Mouse (Mus musculus) left cerebral cortex, postnatal 36 days (tissue): ENCODE data around the gene Usp36. TPM values are rescaled to one million over a fixed set of nuclear protein-coding genes. Genes with fewer than 3 reads are reported as not detected.

Experiments used
- DNase-seq, 2 experiments: peaks; one replicate each; pipeline ENCODE4 v3.0.0; 2021 to 2022; ENCODE audit warnings: low spot score in 2 of 2, mixed read lengths in 1 of 2
- intact Hi-C: fragments of 180-260 bp; cut with DNase I; formaldehyde crosslinking; loops from one replicate; pipeline ENCODE4 v1.15.1; 2025
- total RNA-seq, 2 experiments: library from RNA; stranded (reverse); gene quantifications; 2 replicates each; pipeline ENCODE4 v1.2.3; 2021

The Usp36 gene
- total RNA-seq, 2 experiments from 2014 or later = 26.8 to 32.2 TPM

DNA sequence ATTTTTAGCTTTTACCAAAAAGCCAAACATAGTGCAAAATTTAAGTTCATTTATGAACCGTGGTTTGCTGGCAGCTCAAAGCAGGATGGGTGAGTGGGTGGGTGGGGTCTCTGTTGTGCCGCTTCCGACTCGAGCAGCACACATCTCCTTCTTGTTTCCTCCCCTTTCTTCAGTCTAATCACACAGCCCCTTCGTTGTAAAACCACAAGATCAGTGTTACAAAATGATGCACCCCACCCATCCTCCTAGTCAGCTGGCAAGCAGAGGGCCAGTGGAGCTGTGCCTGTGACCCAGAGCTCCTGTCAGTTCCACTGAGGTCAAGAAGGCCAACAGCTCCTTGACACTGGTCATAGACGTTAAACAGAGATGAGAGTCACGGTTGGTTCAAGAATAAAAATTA lies 62.4 kb downstream of the Usp36 start:
- DNase-seq = no peak
- intact Hi-C loops = loop anchor here (10.0 kb wide), 1 partner anchor 353 kb away; the partner anchor contains the start of gene Tha1

DNA sequence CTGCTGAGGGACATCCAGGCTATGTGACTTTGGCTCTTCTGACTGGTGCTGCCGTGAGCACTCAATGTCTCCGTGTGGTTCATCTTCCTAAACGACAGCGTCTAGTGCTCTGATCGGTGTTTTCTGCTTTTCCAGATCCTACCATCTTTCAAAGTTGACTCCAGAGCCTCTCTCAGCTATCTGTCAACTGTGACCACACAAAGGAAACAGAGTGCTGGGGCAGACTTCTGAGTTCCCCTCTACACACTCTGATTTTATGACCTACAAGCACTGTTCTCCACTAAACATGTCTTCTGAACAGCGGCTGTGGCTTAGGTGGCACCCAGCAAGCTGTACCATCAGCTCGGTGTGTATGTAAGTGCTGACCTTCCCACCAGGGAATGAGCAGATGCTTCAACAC lies 63.2 kb downstream of the Usp36 start:
- intact Hi-C loops = loop anchor here (10.0 kb wide), 1 partner anchor 352 kb away; the partner anchor contains the start of gene Tha1
- no peak for DNase-seq

DNA sequence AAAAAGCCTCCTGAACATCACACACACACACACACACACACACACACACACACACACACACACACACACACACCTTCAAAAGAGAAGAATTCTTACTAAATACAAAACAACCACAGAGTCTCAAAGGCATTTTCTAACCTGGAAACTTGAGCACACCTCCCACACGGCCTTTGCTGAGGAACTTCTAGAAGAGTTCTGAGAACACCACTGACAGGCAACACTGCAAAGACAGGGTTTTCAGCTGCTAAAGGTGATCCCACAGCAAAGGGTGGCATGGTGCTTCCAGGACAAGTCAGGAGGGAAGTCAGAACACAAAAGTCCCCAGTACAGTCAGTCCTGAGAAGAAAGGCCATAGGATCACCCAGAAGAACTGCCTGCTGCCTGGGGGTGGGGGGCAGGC lies 64.2 kb downstream of the Usp36 start:
- intact Hi-C loops = loop anchor here (10.0 kb wide), 1 partner anchor 351 kb away; the partner anchor contains the start of gene Tha1
- DNase-seq = no peak

DNA sequence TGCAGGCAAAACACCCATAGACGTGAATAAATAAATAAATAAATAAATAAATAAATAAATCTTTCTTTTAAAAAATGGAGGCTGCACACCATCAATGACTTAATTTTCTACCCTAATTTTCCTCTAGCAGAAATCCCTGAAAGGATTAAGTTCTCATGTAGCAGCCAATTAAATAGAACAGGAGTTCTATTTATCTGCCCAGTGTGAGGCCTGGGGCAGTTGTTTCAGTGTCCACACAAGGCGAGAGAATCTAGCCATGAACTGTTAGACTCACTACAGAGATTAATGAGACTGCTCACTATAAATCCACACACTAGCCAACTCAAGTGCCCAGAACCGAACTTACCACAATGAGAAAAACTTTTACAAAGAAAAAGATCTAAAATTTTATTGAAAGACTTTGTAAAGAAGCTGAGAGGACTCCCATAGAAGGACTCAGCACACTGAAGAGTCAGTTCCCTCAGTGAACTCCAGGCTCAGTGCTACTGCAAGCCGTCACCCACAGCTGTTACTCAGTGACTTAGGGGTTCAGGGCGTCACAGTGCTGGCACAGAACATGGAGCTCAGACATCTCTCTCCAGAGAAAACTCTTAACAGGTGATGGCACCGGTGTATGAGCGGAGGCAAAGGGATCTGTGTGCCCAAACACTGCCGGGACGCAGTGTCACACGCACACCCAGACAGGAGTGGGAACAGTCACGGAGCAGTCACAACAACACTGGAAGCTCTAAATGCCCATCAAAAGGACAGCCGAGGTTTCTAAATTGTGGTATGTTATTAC lies 64.8 kb downstream of the Usp36 start:
- intact Hi-C loops = loop anchor here (10.0 kb wide), 1 partner anchor 350 kb away; the partner anchor contains the start of gene Tha1
- no peak for DNase-seq

DNA sequence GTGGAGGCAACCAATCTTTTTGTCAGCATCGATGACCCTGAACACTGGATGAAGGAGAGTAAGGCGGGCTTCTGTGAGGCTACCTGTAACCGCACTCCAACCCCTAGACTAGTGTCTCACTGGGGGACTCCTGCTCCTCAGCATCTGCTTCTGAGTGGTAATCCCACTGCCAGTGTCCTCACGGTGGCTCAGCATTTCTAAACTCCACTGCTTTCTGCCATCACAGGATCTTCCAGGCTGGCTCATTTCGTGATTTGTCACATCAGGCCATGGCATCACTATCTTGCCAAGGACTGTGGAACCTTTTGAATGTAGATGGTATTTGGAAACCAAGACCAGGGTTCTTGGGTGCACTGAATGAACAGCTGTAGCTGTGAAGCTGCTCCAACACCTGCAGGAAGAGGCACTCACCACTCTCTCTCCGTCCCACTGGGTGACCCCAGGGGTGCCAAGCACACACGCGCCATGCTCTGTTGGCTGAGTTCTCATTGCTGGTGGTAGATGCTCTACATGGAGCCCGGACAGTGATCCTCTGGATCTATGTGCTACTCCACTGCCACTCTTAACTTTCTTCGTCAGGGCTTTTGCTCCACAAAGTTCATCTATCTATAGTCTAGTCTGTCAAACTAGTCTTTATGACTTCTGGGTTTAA lies 66.5 kb downstream of the Usp36 start:
- intact Hi-C loops = loop anchor here (10.0 kb wide), 1 partner anchor 349 kb away; the partner anchor contains the start of gene Tha1
- no peak for DNase-seq

DNA sequence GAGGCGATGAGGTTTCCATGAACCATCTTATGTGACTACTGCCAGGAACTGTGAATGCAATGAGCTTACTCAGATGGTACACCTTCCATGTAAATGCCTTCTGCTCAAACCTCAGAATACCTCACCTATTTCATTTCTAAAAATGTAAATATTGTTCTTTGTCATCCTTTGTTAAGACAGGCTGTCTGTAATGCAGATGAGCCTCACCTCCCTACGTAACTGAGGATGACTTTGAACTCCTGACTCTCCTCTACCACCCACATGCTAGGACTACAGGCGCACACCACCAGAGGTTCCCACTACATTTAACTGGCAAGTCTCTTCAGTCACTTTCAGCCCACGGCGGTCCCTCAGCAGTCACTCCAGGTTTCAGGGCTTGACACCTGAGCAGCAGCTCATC lies 67.1 kb downstream of the Usp36 start:
- intact Hi-C loops = loop anchor here (10.0 kb wide), 1 partner anchor 348 kb away; the partner anchor contains the start of gene Tha1

DNA sequence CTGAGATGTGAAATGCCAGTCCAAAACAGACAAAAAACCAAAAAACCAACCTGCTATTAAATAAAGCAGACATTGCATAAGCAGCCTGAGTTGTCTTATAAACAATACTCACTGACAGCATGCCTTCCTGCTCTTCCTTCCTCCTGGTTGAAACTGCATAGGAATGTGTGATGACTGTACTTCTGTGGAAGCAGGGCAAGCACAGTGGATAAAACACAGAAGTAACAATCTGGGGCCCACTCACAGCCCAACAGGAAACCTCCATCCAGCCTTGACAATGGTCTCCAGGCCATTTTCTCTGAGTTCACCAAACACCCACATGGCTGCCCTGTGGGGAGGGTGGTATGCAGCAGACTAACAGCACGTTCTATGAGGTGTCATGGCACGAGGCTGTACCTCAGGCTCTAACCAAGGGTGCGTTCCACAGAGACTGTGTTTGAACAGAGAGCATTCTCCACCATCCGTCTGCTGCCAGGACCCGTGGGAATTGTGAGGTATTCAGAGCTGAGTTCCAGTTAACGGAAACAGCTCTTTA lies 67.6 kb downstream of the Usp36 start:
- intact Hi-C loops = loop anchor here (10.0 kb wide), 1 partner anchor 348 kb away; the partner anchor contains the start of gene Tha1
- no peak for DNase-seq

More for the DNA sequence above, 67.1 kb downstream of the Usp36 start:
- DNase-seq = no peak

DNA sequence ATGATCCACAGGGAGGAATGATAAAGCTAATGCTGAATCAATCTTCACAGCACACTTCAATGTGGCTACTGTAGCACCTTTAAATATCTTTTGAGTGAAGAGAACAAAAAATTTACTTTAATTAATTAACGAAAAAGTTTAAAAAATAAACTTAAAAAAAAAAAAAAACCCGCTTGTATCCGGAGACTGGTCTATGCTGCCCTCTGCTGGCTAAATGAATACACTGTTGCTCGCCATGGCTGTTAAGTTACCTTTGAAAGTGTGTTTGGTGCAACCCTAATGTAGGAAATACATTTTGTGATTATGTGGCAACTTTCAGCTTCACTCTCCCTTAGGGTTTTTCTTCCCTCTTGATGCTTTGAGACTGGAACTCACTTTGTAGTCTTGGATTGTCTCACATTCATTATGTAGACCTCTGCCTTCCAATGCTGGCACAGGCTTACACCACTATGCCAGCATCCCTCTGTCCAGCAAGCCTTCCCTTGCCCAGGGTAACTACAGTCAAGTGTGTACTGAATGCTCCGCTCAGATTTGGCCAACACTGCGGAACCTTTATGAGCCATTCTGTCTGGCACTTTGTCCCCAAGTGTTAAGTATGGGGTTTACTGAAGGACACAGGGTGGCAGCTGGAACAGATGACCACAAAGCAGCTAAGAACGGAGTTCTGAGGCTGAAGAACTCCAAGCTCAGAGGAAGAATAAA lies 69.3 kb downstream of the Usp36 start:
- intact Hi-C loops = loop anchor here (2.0 to 10.0 kb wide), 3 partner anchors 116 to 346 kb away; partner anchors contain the start of gene Tha1
- DNase-seq = peak; percentile 33 to 53

DNA sequence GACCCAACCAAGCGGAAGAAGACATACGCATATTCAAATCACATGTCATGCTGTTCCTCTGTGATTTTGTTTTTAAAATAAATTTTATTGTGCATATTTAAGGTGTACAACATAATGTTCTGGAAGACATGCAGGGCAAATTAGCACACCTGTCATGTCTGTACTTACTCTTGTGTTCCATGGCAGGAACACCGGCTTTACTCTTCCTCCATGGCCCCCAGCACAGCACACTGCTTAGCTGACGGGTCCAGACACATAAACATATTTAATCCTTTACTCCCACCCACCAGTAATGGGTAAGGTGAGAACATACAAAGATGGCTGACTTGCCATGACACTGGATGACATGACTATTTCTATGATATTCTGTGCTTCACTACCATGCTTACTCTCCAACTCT lies 71.0 kb downstream of the Usp36 start:
- intact Hi-C loops = loop anchor here (5.0 kb wide), 1 partner anchor 37 kb away; no protein-coding TSS in a partner anchor

DNA sequence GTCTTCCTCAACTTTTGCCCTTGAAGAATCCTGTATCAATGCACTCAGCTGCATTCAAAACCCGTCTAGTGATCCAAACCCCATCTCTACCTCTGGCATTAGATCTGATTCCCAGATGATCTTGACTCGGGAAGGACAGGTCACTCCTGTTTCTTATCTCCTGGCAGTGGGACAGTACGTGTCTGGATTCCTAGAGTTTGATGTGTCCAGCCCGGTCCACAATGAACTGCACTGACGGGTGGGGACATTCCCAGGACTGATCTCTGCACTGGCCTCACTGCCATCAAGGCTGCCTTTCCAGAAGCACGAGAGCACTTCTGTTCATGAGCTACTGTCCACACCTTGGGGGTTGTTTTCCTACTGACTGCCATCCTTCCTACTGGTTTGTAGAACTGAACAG lies 73.6 kb downstream of the Usp36 start:
- DNase-seq = no peak
- intact Hi-C loops = loop anchor here (5.0 kb wide), 1 partner anchor 34 kb away; no protein-coding TSS in a partner anchor

More for the DNA sequence above, 71.0 kb downstream of the Usp36 start:
- no peak for DNase-seq

DNA sequence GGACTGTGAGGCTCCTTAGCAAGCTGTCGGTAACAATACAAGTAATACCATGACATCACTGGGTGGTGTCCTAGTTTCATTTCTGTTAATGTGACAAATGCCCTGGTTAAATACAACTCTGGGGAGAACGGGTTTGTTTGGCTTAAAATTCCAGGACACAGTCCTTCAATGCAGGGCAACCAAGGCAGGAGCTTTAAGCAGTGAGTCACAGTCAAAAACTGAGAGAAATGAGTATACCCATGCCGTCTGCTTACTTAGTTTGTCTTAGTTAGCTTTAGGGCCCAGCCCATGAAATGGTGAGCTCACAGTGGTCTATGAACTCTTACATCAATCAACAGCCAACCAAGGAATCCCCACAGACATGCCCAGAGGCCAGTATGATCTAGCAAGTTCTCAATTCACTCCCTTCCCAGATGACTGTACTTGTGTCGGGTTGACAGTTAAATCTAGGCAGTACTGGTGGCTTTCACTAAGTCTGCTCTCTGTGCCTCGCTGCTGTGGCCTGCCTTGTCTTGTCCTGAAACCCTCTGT lies 74.1 kb downstream of the Usp36 start:
- intact Hi-C loops = loop anchor here (5.0 kb wide), 1 partner anchor 34 kb away; no protein-coding TSS in a partner anchor
- DNase-seq = no peak

DNA sequence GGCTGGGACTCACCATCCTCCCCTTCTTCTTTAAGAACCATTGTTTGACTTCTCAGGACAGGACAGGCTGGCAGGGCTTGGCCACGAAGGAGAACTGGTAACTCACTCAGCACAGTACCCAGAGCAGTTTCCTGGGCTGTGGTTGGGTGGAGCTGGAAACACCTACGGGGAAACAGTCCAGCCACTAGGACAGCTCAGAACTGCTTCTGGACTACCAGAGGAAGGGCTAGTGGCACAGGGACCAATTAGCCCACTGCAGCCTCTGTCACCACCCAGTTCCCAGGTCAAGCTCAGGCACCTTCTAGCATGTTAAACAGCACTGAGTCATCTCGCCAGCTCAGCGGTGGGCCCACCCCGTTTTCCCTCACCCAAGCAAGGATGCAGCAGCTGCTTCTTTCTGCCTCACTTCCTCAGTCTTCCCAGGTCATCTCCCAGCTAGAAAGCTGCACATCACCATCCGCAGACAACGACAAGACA lies 77.4 kb downstream of the Usp36 start:
- peak in 1 of 2 experiments; percentile 31 for DNase-seq
- intact Hi-C loops = no loop called here

DNA sequence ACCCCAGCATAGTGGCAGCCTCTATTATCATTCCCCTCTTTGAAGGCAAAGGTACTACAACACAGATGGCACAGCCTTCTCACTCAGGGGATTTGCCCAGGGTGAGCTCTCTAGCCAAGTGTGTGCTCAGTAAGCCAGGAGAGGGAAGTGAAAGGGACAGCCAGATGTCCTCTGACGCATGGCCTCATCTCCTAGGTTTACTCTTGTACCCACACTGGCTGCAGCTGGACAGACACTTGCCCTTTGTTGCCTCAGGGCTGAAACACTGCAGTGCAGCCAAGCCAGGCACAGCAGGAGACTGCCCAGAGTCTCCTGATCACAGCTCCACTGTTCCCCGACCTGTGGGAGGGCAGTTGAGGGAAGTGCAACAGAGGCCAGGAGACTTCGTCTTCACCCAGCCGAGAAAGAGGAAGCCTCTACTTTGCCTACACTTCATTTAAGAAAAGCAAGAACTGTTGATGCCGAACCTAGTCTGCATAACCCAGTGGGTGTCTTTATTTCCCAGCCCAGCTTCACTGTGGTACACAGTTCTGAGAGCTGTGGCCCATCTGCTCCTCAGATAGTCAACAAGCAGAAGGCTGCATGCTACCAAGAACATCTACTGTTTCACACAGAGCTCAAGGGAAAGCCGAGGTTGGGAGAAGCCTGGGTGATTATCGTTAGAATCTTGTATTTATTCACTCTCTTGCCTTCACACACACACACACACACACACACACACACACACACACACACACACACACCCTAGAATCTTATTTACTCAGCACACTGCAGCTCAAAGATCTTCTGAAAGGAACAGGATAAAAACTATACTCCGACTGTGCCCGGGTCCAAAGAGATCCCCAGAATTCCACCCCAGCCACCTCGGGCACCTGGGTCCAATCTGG lies 78.1 kb downstream of the Usp36 start:
- peak in 1 of 2 experiments; percentile 60 for DNase-seq
- intact Hi-C loops = no loop called here

DNA sequence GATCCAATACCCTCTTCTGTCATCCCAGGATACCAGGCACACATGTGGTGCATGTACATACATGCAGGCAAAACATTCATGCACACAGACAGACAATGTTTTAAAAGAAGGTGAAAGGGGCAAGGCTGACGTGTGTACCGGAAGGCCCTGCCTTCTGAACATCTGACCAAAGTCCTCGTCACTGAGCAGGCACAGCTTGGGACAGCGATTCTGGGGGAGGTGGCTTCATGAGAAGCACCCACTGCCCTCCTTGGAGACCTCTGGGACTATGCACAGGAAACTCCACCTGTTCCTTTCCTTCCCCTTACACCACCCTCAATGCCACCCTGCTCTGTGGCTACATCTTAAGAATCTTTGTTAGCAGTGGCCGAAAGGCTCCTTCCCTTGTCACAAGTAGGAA lies 79.1 kb downstream of the Usp36 start:
- intact Hi-C loops = no loop called here
- DNase-seq = no peak

DNA sequence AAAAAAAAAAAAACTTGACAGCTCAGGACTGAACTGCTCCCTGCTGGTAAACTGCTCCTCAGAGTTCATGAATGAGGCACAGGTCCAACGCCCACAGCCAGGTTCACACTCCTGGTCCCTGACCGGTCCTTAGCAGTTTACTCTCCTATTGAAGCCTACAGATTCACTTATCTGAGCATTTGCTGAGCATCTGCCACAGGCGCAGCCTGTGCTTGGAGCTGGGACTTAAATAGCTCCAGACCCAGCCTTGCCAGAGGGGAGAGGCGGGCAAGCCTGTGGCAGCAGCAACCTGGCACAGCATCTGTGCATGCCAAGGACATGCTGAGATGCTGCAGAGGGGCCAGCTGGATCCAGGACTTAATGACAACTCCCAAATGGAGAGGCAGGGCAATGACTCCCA lies 79.9 kb downstream of the Usp36 start:
- intact Hi-C loops = no loop called here
- peak; percentile 71 to 75 for DNase-seq
